In genomic region chr9:114775272-114775671, GRCm38 (mm10) we compare ENCODE assay signal across 8 mouse cellular contexts. TPM values are rescaled to one million over a fixed set of nuclear protein-coding genes. Genes with fewer than 3 reads are reported as not detected.
DNase-seq lines count a peak whose midpoint lies in the region; ATAC-seq and TF ChIP-seq lines count a peak whose summit lies in the region.
"Had no signal": no experiment of that assay in that cellular context is flagged by ENCODE, and none has a peak within 500 bp of the region (broad histone marks: within the 10 kb centered on the region; RNA-seq: fewer than 3 reads in every experiment).

No protein-coding gene starts in this region.

- peak; percentile 68 for ATAC-seq in hindbrain, embryonic 16.5 days

- no peak for TF ChIP-seq POLR2A in cerebellum, adult 2 months (IDR thresholded peaks at IDR 0.05; ENCODE audit: borderline replicate concordance, insufficient read depth, low read length)

- no peaks in the 10 kb centered on the region for H3K27me3 ChIP-seq in cerebellum, adult 2 months (ENCODE audit: control insufficient read depth, insufficient read depth, low read length)
- no peaks in the 10 kb centered on the region for H3K27me3 ChIP-seq in hindbrain, embryonic 16.5 days (replicated peaks; ENCODE audit: control insufficient read depth, insufficient read depth, low read length)
- H3K27me3 ChIP-seq: limb, embryonic 15.5 days had no signal

- peak; percentile 26 to 53 for DNase-seq in lung, postnatal 4 days
- no peak for DNase-seq in lung, postnatal 25 days (ENCODE audit: low spot score)
- peak; percentile 75 to 86 for DNase-seq in cerebellum, adult 2 months
- DNase-seq in gastrocnemius, postnatal 10 days: peak; percentile 67
- peak; percentile 73 for DNase-seq in thymus, postnatal 25 days
- DNase-seq in frontal cortex, postnatal 25 days (ENCODE audit: low spot score in 2 of 2): no peak

- no peak overlapping the region for H3K4me2 ChIP-seq in hindbrain, embryonic 16.5 days (ENCODE audit: low read length)
- H3K4me2 ChIP-seq: limb, embryonic 15.5 days had no signal

- no peaks in the 10 kb centered on the region for H3K36me3 ChIP-seq in hindbrain, embryonic 16.5 days (ENCODE audit: control insufficient read depth, insufficient read depth, low read length)

- no peak overlapping the region; the same call in 1 of the 2 replicates for H3K9ac ChIP-seq in hindbrain, embryonic 16.5 days (ENCODE audit: low read depth, low read length)
- H3K9ac ChIP-seq: limb, embryonic 15.5 days had no signal

- H3K4me3 ChIP-seq in cerebellum, adult 2 months (replicated peaks; ENCODE audit: insufficient read depth, low read depth, low read length): no peak overlapping the region
- no peak overlapping the region for H3K4me3 ChIP-seq in hindbrain, embryonic 16.5 days (ENCODE audit: low read length)
- H3K4me3 ChIP-seq: limb, embryonic 15.5 days had no signal

- WGBS in cerebellum, adult 2 months: 18% methylated on average over 4 of the region's 4 CpGs
- 59% methylated on average over 4 of the region's 4 CpGs for WGBS in hindbrain, embryonic 16.5 days

- no peaks in the 10 kb centered on the region for H3K9me3 ChIP-seq in hindbrain, embryonic 16.5 days (ENCODE audit: control insufficient read depth, low read length)
- H3K9me3 ChIP-seq: limb, embryonic 15.5 days had no signal

- no peak for TF ChIP-seq CTCF in cerebellum, adult 2 months (IDR thresholded peaks at IDR 0.05; ENCODE audit: borderline replicate concordance, insufficient read depth, low read depth, low read length)

- H3K27ac ChIP-seq in cerebellum, adult 2 months (ENCODE audit: insufficient read depth, low read length): peak overlapping the region; percentile 45
- no peak overlapping the region for H3K27ac ChIP-seq in hindbrain, embryonic 16.5 days (ENCODE audit: low read depth, low read length)
- H3K27ac ChIP-seq: limb, embryonic 15.5 days had no signal

- H3K4me1 ChIP-seq in cerebellum, adult 2 months (ENCODE audit: control insufficient read depth, insufficient read depth, low read length): peaks cover 11% of the 10 kb centered on the region; the same call in 1 of the 2 replicates
- H3K4me1 ChIP-seq in hindbrain, embryonic 16.5 days (ENCODE audit: control insufficient read depth, insufficient read depth, low read depth, low read length): peaks cover 2% of the 10 kb centered on the region; the same call in 1 of the 2 replicates

RNA-seq across cellular contexts. Expression of gene Cmtm7, which starts 6.4 kb away (rescaled TPM):
- 9.4 and 10.5 TPM in 2 replicates for polyA plus RNA-seq in cerebellum, adult 2 months (2012; rRNA removed)
- 10 to 100 TPM; 14.1 to 16.7 TPM for total RNA-seq in gastrocnemius, postnatal 10 days (2021)
- 9.5 and 13.8 TPM in 2 replicates for polyA plus RNA-seq in hindbrain, embryonic 16.5 days (2015; fragmentation: Nextera tagmentation; extraction: Ambion mirVana)

RNA-seq across cellular contexts. Expression of gene Cmtm6, which starts 44.4 kb away (rescaled TPM):
- polyA plus RNA-seq in cerebellum, adult 2 months (2012; rRNA removed): 14.6 and 15.2 TPM in 2 replicates
- 10 to 100 TPM; 15.9 to 18.8 TPM for total RNA-seq in gastrocnemius, postnatal 10 days (2021)
- polyA plus RNA-seq in hindbrain, embryonic 16.5 days (2015; fragmentation: Nextera tagmentation; extraction: Ambion mirVana): 21.0 and 21.2 TPM in 2 replicates

Comparison
In these comparisons a context has a peak if more than half of its experiments do, and no peak if none do; other contexts are left out.
1. DNase-seq: peak in lung, postnatal 4 days (2 of 2), cerebellum, adult 2 months (2 of 2), gastrocnemius, postnatal 10 days (single experiment) and thymus, postnatal 25 days (single experiment); none in lung, postnatal 25 days (single experiment) and frontal cortex, postnatal 25 days (0 of 2).